Mouse (Mus musculus): ENCODE measurements around the gene Rpgrip1. TPM values are rescaled to one million over a fixed set of nuclear protein-coding genes. Genes with fewer than 3 reads are reported as not detected.

The Rpgrip1 gene
- polyA plus RNA-seq, 1 experiment from 2014 or later, result 52.9 TPM

DNA sequence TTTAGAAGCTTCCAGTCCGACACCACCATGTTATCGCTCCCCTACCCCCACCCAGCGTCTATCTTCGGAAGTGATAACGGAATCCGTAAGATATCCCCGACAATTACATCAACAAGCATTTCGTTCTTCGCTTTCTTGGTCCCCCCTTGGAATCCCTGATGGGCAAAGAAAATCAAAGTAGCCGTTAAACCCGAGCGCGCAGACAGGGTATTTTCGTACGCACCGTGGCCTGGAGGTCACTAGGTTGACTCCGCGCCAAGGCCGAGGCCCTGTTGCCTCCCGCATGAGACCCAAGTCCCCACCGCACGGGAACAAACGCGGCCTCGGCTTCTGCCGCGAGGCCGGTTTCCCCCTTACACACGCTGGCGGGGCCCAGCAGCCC, 7.0 kb upstream of the Rpgrip1 start:
- Histone ChIP-seq H3K4me2 (peak overlapping the region; percentile 87), H3K9ac (peak overlapping the region; percentile 86), H3K4me1 (replicated peaks) (peaks cover 44% of the 10 kb centered on the region), H3K9me3 (no peaks in the 10 kb centered on the region), H3K4me3 (peak overlapping the region; percentile 87), H3K27me3 (no peaks in the 10 kb centered on the region), H3K36me3 (peaks cover 10% of the 10 kb centered on the region), H3K27ac (replicated peaks) (peak overlapping the region; percentile 95)
- 2% methylated on average over 30 of the region's 30 CpGs for WGBS
- peak; percentile 56 for ATAC-seq (ENCODE audit: low read depth)

DNA sequence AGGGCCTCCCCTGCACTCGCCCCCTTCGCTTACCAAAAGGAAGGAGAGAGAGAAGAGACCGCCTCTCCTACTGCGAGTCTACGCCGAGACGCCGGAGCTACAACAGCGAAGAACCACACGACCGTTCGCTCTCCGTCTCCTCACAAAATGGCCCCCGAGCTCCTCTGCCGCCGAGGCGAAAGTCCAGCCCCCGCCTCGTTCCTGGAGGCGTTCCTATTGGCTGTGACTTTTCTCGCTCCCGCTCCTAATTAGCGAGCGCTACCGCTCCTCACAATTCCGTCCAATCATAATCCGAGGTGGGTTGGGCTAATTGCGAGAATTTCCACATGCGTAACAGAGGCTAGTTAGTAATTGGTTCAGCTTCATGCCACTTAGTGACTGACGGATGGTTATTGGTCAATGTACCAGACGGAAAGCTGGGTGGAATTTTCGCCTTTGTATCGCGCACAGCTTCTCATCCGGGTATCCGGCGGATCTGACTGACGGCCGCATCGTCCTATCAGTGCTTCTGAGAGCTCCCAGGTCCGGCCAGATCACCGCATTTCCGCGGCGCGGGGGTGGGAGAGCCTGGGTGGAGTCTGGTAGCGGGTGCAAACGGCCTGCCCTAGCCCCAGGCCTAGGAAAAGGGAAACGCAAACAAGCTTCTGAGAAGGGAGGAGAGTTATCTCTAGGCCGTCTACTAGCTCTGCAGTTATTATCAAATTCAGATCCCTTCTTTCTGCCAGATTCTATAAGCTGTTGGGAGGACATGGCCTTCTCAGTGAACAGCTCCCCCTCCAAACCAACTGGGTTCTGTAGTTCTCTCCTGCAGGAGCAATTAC, 6.4 kb upstream of the Rpgrip1 start, which contains the start of gene Hnrnpc:
Gene Hnrnpc, minus strand, starts transcription at position 173 of the 821 bp plus-strand sequence.
- Histone ChIP-seq H3K9me3 (no peaks in the 10 kb centered on the region), H3K9ac (peak within 1 kb of the TSS; percentile 86), H3K27me3 (no peaks in the 10 kb centered on the region), H3K27ac (replicated peaks) (peak within 1 kb of the TSS; percentile 95), H3K4me2 (peak within 1 kb of the TSS; percentile 87), H3K4me1 (replicated peaks) (peaks cover 38% of the 10 kb centered on the region), H3K36me3 (peaks cover 10% of the 10 kb centered on the region), H3K4me3 (peak within 1 kb of the TSS; percentile 87)
- peak; percentile 99 for ATAC-seq (ENCODE audit: low read depth)
- under 1% methylated on average over 49 of the region's 50 CpGs for WGBS

DNA sequence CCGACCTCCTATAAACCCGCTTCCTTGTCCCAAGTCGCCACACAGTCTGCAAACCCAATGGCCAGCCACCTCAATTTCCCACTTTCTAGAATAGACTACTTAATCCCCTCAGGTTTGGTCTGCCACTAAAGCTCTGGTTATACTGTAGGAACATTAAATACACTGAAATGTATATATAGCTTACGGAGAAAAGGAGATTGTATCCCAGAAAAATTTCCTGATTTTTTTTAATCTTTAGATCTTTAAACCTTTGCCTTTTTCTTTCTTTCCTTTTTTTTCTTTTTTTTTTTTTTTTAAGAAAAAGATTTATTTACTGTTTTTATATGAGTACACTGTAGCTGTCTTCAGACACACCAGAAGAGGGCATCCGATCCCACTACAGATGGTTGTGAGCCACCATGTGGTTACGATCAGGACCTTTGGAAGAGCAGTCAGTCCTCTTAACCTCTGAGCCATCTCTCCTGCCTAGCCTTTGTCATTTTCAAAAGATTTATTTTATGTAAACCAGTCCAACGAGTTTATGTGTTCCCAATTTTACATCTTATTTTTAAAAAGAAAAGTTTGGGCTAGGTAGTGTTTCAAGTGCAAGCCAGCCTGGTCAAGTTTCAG, 5.7 kb upstream of the Rpgrip1 start:
- Histone ChIP-seq H3K4me3 (peak overlapping the region; percentile 35), H3K36me3 (peaks cover 10% of the 10 kb centered on the region), H3K27ac (replicated peaks) (peak overlapping the region; percentile 92), H3K27me3 (no peaks in the 10 kb centered on the region), H3K4me2 (peak overlapping the region; percentile 67), H3K4me1 (replicated peaks) (peaks cover 34% of the 10 kb centered on the region), H3K9me3 (no peaks in the 10 kb centered on the region), H3K9ac (peak overlapping the region; percentile 70)
- 38% methylated on average over 7 of the region's 7 CpGs for WGBS
- ATAC-seq (ENCODE audit: low read depth), result no peak

DNA sequence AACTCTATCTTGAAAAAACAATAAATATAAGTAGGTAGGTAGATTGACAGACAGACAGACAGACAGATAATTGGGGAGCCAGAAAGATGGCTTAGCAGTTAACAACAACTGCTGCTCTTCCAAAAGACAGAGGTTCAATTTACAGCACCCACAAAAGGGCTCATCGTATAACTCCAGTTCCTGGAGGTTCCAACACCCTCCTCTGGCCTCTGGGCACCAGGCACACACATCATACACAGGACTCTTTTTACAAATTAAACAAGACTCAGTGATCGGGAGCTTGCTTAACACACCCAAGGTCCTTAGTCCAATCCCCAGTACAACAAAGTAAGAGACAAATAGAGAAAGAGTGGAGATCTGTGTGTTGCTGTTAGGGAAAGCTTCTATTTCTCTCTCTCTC, 5.2 kb upstream of the Rpgrip1 start:
- no peak overlapping the region for H3K27ac ChIP-seq (replicated peaks)
- no peak for ATAC-seq (ENCODE audit: low read depth)
- WGBS, result 74% methylated on average over 2 of the region's 2 CpGs

DNA sequence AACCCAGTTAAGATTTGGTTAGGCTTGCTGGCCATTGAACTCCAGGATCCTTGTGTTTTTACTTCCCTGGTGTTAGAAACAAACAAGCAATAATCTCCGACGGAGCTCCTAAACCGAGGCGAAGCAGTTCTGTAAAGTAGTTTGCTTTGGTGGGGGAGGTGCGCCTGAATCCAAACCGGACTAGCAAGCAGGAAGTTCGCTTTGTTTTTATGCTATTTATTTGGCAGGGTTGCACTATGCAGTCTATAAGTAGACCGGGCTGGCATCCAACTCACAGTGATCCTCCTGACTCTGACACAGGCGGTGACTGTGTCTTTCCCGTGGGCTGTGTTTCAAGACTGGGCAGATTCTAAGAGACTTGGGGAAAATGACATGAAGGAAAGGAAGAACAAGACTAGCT, 3.8 kb upstream of the Rpgrip1 start:
- peaks cover 15% of the 10 kb centered on the region for H3K4me1 ChIP-seq (replicated peaks)
- no peak overlapping the region for H3K9ac ChIP-seq
- H3K27me3 ChIP-seq, result no peaks in the 10 kb centered on the region
- H3K4me3 ChIP-seq, result no peak overlapping the region
- peaks cover 5% of the 10 kb centered on the region; the same call in 1 of the 2 replicates for H3K36me3 ChIP-seq
- 0 out of 2 replicates have a peak overlapping the region, but pooled peaks have one; percentile 11 for H3K4me2 ChIP-seq
- no peaks in the 10 kb centered on the region for H3K9me3 ChIP-seq
- ATAC-seq (ENCODE audit: low read depth), result no peak
- WGBS, result 27% methylated on average over 10 of the region's 10 CpGs
- peak overlapping the region; percentile 67 for H3K27ac ChIP-seq (replicated peaks)

More for the DNA sequence above, 5.2 kb upstream of the Rpgrip1 start:
- no peak overlapping the region for H3K4me2 ChIP-seq
- peaks cover 29% of the 10 kb centered on the region for H3K4me1 ChIP-seq (replicated peaks)
- peaks cover 10% of the 10 kb centered on the region for H3K36me3 ChIP-seq
- no peak overlapping the region for H3K9ac ChIP-seq
- H3K4me3 ChIP-seq, result no peak overlapping the region
- H3K9me3 ChIP-seq, result no peaks in the 10 kb centered on the region
- H3K27me3 ChIP-seq, result no peaks in the 10 kb centered on the region

DNA sequence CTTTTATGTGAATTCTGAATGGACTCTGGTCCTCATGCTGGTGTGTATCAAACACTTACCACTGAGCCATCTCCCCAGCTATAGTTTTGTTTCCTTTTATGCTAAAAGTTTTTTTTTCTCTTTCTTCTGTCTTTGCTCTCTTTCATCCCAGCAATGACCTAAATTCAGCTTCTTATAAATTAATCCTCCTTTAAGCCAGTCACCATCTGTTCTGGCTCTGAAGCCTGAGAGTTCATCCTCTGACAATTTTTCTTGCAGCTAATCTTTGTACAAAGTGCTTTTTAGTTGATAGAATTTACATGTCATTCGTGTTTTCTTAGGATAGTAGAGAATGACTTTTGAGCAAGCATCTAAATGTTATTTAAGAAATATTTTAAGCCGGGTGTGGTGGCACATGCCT, 2.5 kb upstream of the Rpgrip1 start:
- ATAC-seq (ENCODE audit: low read depth), result no peak
- WGBS, result 82% methylated on average over 2 of the region's 2 CpGs

DNA sequence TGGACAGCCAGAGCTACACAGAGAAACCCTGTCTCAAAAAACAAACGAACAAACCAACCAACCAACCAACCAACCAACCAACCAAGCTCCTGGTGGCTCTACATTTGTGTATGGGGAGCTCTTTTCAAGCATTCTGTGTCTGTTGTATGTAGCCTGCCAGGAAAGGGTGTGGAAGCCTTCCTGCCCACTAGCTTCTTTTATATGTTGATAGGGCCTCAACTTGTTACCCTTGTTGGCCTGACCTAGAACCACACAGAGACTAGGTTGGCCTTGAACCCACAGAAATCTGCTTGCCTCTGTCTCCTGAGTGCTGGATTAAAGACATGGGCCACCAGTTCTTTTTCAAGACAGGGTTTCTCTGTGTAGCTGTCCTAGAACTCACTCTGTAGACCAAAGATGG, 3.6 kb downstream of the Rpgrip1 start:
- H3K27me3 ChIP-seq, result no peaks in the 10 kb centered on the region
- WGBS, result 75% methylated on average over 1 of the region's 1 CpGs

More for the DNA sequence above, 2.5 kb upstream of the Rpgrip1 start:
- Histone ChIP-seq H3K4me3 (no peak overlapping the region), H3K9me3 (no peaks in the 10 kb centered on the region), H3K4me1 (replicated peaks) (peaks cover 2% of the 10 kb centered on the region; the same call in 1 of the 2 replicates), H3K27ac (replicated peaks) (no peak overlapping the region), H3K9ac (no peak overlapping the region), H3K36me3 (no peaks in the 10 kb centered on the region), H3K4me2 (no peak overlapping the region), H3K27me3 (no peaks in the 10 kb centered on the region)

DNA sequence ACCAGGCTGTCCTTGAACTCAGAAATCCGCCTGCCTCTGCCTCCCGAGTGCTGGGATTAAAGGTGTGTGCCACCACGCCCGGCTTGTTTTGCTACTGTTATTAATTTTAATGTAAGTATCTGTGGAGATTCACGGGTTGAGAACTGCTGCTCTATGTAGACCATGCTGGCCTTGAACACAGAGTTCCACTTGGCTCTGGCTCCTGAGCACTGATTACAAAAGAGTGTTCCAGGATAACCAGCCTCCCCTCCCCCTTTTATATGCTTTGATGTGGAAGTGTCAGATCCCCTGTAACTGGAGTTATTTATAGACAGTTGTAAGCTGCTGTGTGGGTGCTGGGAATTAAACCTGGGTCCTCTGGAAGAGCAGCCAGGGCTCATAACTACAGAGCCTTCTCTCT, 6.7 kb downstream of the Rpgrip1 start:
- 95% methylated on average over 5 of the region's 5 CpGs for WGBS
- Histone ChIP-seq H3K4me2 (no peak overlapping the region), H3K9ac (no peak overlapping the region), H3K36me3 (no peaks in the 10 kb centered on the region), H3K27me3 (no peaks in the 10 kb centered on the region; the same call in 1 of the 2 replicates), H3K27ac (replicated peaks) (no peak overlapping the region), H3K4me1 (replicated peaks) (peaks cover 7% of the 10 kb centered on the region), H3K9me3 (no peaks in the 10 kb centered on the region), H3K4me3 (no peak overlapping the region)
- no peak for ATAC-seq (ENCODE audit: low read depth)

More for the DNA sequence above, 3.6 kb downstream of the Rpgrip1 start:
- H3K36me3 ChIP-seq, result no peaks in the 10 kb centered on the region
- ATAC-seq (ENCODE audit: low read depth), result no peak
- peaks cover 7% of the 10 kb centered on the region; the same call in 1 of the 2 replicates for H3K4me1 ChIP-seq (replicated peaks)
- H3K27ac ChIP-seq (replicated peaks), result no peak overlapping the region
- no peak overlapping the region for H3K4me3 ChIP-seq
- no peaks in the 10 kb centered on the region for H3K9me3 ChIP-seq
- no peak overlapping the region for H3K9ac ChIP-seq
- H3K4me2 ChIP-seq, result no peak overlapping the region

DNA sequence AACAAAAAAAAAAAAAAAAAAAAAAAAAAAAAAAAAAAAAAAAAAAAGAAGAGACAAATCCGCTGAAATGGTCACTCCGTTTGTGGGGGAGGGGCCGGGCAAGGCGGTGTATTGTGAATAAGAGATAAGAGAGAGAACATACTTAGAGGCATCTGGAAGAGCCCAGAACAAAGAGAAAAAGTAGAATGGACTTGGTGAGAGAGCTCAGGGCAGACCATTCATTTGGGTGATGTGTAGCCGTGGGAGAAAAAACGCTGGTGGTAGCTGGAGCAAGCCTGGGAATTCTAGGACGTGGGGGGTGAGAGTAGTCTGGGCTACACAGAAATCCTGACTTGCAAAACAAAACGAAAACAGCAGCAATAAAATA, 7.9 kb downstream of the Rpgrip1 start:
- Histone ChIP-seq H3K9ac (peak overlapping the region; percentile 80), H3K9me3 (no peaks in the 10 kb centered on the region), H3K4me1 (replicated peaks) (peaks cover 7% of the 10 kb centered on the region), H3K36me3 (no peaks in the 10 kb centered on the region), H3K4me2 (peak overlapping the region; percentile 96), H3K27ac (replicated peaks) (peak overlapping the region; percentile 77; the same call in 1 of the 2 replicates), H3K27me3 (no peaks in the 10 kb centered on the region; the same call in 1 of the 2 replicates), H3K4me3 (peak overlapping the region; percentile 58)
- peak; percentile 41 for ATAC-seq (ENCODE audit: low read depth)
- 23% methylated on average over 8 of the region's 8 CpGs for WGBS

DNA sequence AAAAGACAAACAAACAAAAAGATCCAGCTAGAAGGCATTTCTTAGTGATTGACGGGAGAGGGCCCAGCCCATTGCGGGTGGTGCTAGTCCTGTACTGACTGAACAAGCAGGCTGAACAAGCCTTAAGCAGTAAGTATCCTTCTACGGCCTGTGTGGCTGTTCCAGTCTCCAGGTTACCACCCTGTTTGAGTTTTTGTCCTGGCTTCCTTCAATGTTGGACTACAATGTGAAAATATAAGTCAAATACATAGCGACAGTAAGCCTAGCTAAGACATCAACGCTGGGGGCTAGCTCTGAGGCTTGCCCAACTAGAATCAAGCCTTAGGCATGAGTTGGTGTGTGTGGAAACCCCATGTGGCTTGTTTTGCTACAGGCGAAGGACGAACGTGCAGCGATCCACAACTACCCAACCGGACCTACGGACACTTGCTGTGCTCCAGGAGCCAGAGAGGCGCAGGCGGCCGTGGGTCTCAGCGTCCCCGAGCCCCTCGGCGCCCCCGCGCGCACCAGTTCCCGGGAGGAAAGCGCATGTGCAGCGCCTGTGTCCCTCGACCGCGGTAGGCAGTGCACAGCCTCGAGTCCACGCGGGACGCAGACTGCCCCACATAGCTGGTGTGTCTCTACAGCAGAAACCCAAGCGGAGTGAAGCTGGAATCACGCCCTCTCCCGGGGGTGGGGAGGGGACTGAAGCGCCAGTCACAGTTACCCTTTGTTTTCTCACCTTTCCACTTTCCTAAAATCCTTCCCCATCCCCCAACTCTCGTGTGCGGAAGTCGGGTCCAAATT, 8.5 kb downstream of the Rpgrip1 start:
- H3K9ac ChIP-seq, result peak overlapping the region; percentile 80
- peak overlapping the region; percentile 96 for H3K4me2 ChIP-seq
- 1% methylated on average over 38 of the region's 38 CpGs for WGBS
- H3K9me3 ChIP-seq, result no peaks in the 10 kb centered on the region
- peak overlapping the region; percentile 58 for H3K4me3 ChIP-seq
- H3K4me1 ChIP-seq (replicated peaks), result peaks cover 7% of the 10 kb centered on the region
- H3K27me3 ChIP-seq, result no peaks in the 10 kb centered on the region; the same call in 1 of the 2 replicates
- peak; percentile 92 for ATAC-seq (ENCODE audit: low read depth)
- no peaks in the 10 kb centered on the region for H3K36me3 ChIP-seq
- peak overlapping the region; percentile 77 for H3K27ac ChIP-seq (replicated peaks)

DNA sequence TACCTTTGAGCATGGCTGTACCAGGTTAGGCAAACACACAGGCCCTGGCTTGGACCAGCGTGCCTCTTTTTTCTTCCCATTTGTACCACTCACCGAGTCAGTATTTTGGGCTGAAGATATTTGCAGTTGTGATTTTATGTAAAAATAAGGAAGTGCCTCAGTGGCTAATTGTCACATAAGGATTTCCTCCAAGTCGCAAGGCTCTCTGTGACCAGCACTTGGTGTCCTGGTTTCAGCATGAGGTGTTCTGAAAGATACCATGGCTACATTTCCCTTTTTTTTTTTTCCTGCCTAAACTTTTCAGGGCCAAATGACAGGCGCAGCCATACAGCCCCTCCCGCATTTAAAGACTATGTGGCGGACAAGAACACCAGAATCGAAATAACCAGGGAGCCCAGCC, 9.7 kb downstream of the Rpgrip1 start:
- H3K9ac ChIP-seq, result peak overlapping the region; percentile 80; the same call in 1 of the 2 replicates
- WGBS, result 64% methylated on average over 7 of the region's 7 CpGs

More for the DNA sequence above, 9.7 kb downstream of the Rpgrip1 start:
- Histone ChIP-seq H3K4me1 (replicated peaks) (peaks cover 7% of the 10 kb centered on the region), H3K27ac (replicated peaks) (no peak overlapping the region), H3K4me2 (peak overlapping the region; percentile 96), H3K27me3 (no peaks in the 10 kb centered on the region; the same call in 1 of the 2 replicates), H3K9me3 (no peaks in the 10 kb centered on the region), H3K4me3 (peak overlapping the region; percentile 58; the same call in 1 of the 2 replicates), H3K36me3 (no peaks in the 10 kb centered on the region)
- ATAC-seq (ENCODE audit: low read depth), result no peak
